Mouse (Mus musculus): ENCODE data around the gene Gper1. TPM values are rescaled to one million over a fixed set of nuclear protein-coding genes. Genes with fewer than 3 reads are reported as not detected.

Gper1 gene
- polyA plus RNA-seq, 1 experiment from 2014 or later, result 7.8 TPM

DNA sequence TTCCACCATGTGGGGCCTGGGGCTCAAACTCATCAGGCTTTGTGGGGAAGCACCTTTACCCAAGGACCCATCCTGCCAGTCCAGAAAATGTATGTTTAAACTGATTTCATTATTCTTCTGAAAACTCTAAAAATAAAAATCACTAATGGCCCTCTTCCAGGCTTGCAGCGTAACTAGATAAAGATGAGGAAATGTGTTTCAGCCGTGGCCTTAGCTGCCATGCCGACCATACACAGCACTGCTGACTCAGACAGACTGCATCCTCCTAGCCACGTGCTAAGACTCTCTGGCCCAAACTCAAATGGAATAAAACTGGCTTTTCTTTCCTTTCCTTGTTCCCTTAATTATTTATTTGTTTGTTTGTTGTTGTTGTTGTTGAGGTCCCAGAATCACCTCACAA, 41.9 kb downstream of the Gper1 start:
- no peak overlapping the region for H3K9ac ChIP-seq (ENCODE audit: low read depth, low read length)
- 78% methylated on average over 4 of the region's 4 CpGs for WGBS
- H3K36me3 ChIP-seq (ENCODE audit: control insufficient read depth, insufficient read depth, low read length), result no peaks in the 10 kb centered on the region
- H3K4me2 ChIP-seq (ENCODE audit: low read length), result no peak overlapping the region
- no peaks in the 10 kb centered on the region for H3K27me3 ChIP-seq (replicated peaks; ENCODE audit: control insufficient read depth, insufficient read depth, low read length)
- no peaks in the 10 kb centered on the region for H3K9me3 ChIP-seq (ENCODE audit: control insufficient read depth, low read length)
- H3K27ac ChIP-seq (ENCODE audit: low read depth, low read length), result no peak overlapping the region
- no peak overlapping the region for H3K4me3 ChIP-seq (ENCODE audit: low read length)
- H3K4me1 ChIP-seq (ENCODE audit: control insufficient read depth, insufficient read depth, low read depth, low read length), result peaks cover 6% of the 10 kb centered on the region
- no peak for ATAC-seq

GRCm38 (mm10) chr5:139466373-139466772, 43.4 kb downstream of the Gper1 start:
- no peak overlapping the region for H3K27ac ChIP-seq (ENCODE audit: low read depth, low read length)
- no peak overlapping the region for H3K4me2 ChIP-seq (ENCODE audit: low read length)
- H3K4me1 ChIP-seq (ENCODE audit: control insufficient read depth, insufficient read depth, low read depth, low read length), result no peaks in the 10 kb centered on the region
- peaks cover 3% of the 10 kb centered on the region for H3K36me3 ChIP-seq (ENCODE audit: control insufficient read depth, insufficient read depth, low read length)
- no peaks in the 10 kb centered on the region for H3K27me3 ChIP-seq (replicated peaks; ENCODE audit: control insufficient read depth, insufficient read depth, low read length)
- ATAC-seq, result no peak
- WGBS, result 67% methylated on average over 2 of the region's 2 CpGs
- H3K9ac ChIP-seq (ENCODE audit: low read depth, low read length), result no peak overlapping the region
- no peak overlapping the region for H3K4me3 ChIP-seq (ENCODE audit: low read length)
- no peaks in the 10 kb centered on the region for H3K9me3 ChIP-seq (ENCODE audit: control insufficient read depth, low read length)

DNA sequence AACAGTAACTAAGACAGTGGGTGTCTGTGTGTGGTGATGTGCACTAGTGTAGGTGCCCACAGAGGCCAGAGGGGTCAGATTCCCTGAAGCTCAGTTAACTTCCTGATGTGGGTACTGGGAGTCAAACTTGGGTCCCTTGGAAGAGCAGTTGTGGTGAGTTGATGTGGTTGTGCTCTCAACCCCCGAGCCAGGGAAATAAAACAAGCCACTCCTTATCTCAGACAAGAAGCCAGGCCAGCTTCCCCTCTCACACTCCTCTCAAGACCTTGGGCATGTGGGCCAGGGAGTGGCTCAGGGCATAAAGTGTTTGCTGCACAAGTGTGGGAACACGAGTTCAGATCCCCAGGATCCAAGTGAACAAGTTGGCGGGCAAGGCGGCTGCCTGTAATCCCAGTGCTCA, 43.9 kb downstream of the Gper1 start:
- Histone ChIP-seq H3K9ac (ENCODE audit: low read depth, low read length) (no peak overlapping the region), H3K27me3 (replicated peaks; ENCODE audit: control insufficient read depth, insufficient read depth, low read length) (no peaks in the 10 kb centered on the region), H3K9me3 (ENCODE audit: control insufficient read depth, low read length) (no peaks in the 10 kb centered on the region), H3K4me2 (ENCODE audit: low read length) (no peak overlapping the region), H3K4me3 (ENCODE audit: low read length) (no peak overlapping the region), H3K4me1 (ENCODE audit: control insufficient read depth, insufficient read depth, low read depth, low read length) (no peaks in the 10 kb centered on the region), H3K36me3 (ENCODE audit: control insufficient read depth, insufficient read depth, low read length) (peaks cover 5% of the 10 kb centered on the region), H3K27ac (ENCODE audit: low read depth, low read length) (no peak overlapping the region)
- WGBS, result 74% methylated on average over 4 of the region's 4 CpGs
- ATAC-seq, result no peak

DNA sequence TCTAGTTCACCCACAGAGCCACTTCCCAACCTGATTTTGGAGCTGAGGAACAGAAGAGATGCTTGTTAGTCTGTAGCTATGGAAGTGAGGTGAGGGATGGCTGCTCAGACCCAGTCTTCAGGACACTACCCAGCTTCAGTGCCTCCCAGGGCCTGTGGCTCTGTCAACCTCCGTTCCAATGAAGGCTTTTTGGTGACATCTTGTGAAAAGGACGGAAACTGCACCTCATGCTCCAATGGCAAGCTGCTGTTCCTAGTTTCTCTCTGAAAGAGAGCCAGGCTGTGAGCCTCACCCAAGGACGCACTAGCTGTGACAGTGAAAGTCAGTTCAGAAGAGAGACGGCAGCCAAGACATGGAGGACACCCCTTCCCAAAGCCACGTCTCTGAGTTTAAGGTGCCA, 45.0 kb downstream of the Gper1 start:
- Histone ChIP-seq H3K4me1 (ENCODE audit: control insufficient read depth, insufficient read depth, low read depth, low read length) (no peaks in the 10 kb centered on the region), H3K36me3 (ENCODE audit: control insufficient read depth, insufficient read depth, low read length) (peaks cover 17% of the 10 kb centered on the region), H3K4me2 (ENCODE audit: low read length) (no peak overlapping the region), H3K27me3 (replicated peaks; ENCODE audit: control insufficient read depth, insufficient read depth, low read length) (no peaks in the 10 kb centered on the region), H3K9ac (ENCODE audit: low read depth, low read length) (no peak overlapping the region), H3K4me3 (ENCODE audit: low read length) (no peak overlapping the region), H3K27ac (ENCODE audit: low read depth, low read length) (no peak overlapping the region), H3K9me3 (ENCODE audit: control insufficient read depth, low read length) (no peaks in the 10 kb centered on the region)
- 0 out of 2 replicates have a peak, but pooled peaks have one; percentile 50 for ATAC-seq
- 60% methylated on average over 5 of the region's 5 CpGs for WGBS

- Histone ChIP-seq H3K4me2 (ENCODE audit: low read length) (no peak overlapping the region), H3K36me3 (ENCODE audit: control insufficient read depth, insufficient read depth, low read length) (peaks cover 51% of the 10 kb centered on the region), H3K9me3 (ENCODE audit: control insufficient read depth, low read length) (no peaks in the 10 kb centered on the region), H3K4me1 (ENCODE audit: control insufficient read depth, insufficient read depth, low read depth, low read length) (no peaks in the 10 kb centered on the region; the same call in 1 of the 2 replicates), H3K27me3 (replicated peaks; ENCODE audit: control insufficient read depth, insufficient read depth, low read length) (no peaks in the 10 kb centered on the region), H3K4me3 (ENCODE audit: low read length) (no peak overlapping the region), H3K9ac (ENCODE audit: low read depth, low read length) (no peak overlapping the region), H3K27ac (ENCODE audit: low read depth, low read length) (no peak overlapping the region)
- ATAC-seq, result no peak; the same call in 1 of the 2 replicates
- WGBS, result 46% methylated on average over 9 of the region's 9 CpGs
Measured at GRCm38 (mm10) chr5:139474741-139475140, 51.8 kb downstream of the Gper1 start.

Other genes with a start within 250 kb of the Gper1 start
- 40.9 and 44.7 TPM in 2 replicates for gene Sun1, start 222.5 kb upstream of the Gper1 start, polyA plus RNA-seq (2015; fragmentation: Nextera tagmentation; extraction: Ambion mirVana)
- gene Get4, start 170.8 kb upstream of the Gper1 start, polyA plus RNA-seq (2015; fragmentation: Nextera tagmentation; extraction: Ambion mirVana), result 124 and 125 TPM in 2 replicates
- 57.5 and 66.5 TPM in 2 replicates for gene Adap1, start 97.5 kb upstream of the Gper1 start, polyA plus RNA-seq (2015; fragmentation: Nextera tagmentation; extraction: Ambion mirVana)
- 95.1 and 98.6 TPM in 2 replicates for gene Cox19, start 71.7 kb upstream of the Gper1 start, polyA plus RNA-seq (2015; fragmentation: Nextera tagmentation; extraction: Ambion mirVana)
- not detected in 2 replicates for gene Cyp2w1, start 70.5 kb upstream of the Gper1 start, polyA plus RNA-seq (2015; fragmentation: Nextera tagmentation; extraction: Ambion mirVana)
- gene Gpr146, start 45.5 kb upstream of the Gper1 start, polyA plus RNA-seq (2015; fragmentation: Nextera tagmentation; extraction: Ambion mirVana), result 3.1 and 4.0 TPM in 2 replicates
- 0.26 and 0.64 TPM in 2 replicates for gene C130050O18Rik, start 17.9 kb upstream of the Gper1 start, polyA plus RNA-seq (2015; fragmentation: Nextera tagmentation; extraction: Ambion mirVana)
- 18.4 and 20.3 TPM in 2 replicates for gene 3110082I17Rik, start 37.4 kb downstream of the Gper1 start, polyA plus RNA-seq (2015; fragmentation: Nextera tagmentation; extraction: Ambion mirVana)
- 24.5 and 29.3 TPM in 2 replicates for gene Zfand2a, start 61.4 kb downstream of the Gper1 start, polyA plus RNA-seq (2015; fragmentation: Nextera tagmentation; extraction: Ambion mirVana)
- gene Uncx, start 120.3 kb downstream of the Gper1 start, polyA plus RNA-seq (2015; fragmentation: Nextera tagmentation; extraction: Ambion mirVana), result 24.9 and 26.7 TPM in 2 replicates

All from hindbrain, embryonic 16.5 days (tissue).